Mouse (Mus musculus) limb, embryonic 13.5 days (tissue): ENCODE measurements around the gene Prdm10. TPM values are rescaled to one million over a fixed set of nuclear protein-coding genes. Genes with fewer than 3 reads are reported as not detected.

Experiments
- ATAC-seq: fragments of 200-750 bp; cut with Nextera tagmentation; 2 replicates; pipeline ENCODE4 v1.8.0; 2017; ENCODE audit warnings: low read depth, moderate number of reproducible peaks, moderate TSS enrichment; ENCODE audit not compliant: low FRiP score
- H3K27ac ChIP-seq: fragments of 300-500 bp; sonication (generic); 2 replicates; pipeline ENCODE4 v1.5.1; 2015; ENCODE audit warnings: inconsistent platforms, mild to moderate bottlenecking, moderate library complexity
- H3K27me3 ChIP-seq: fragments of 300-500 bp; sonication (generic); 2 replicates; pipeline ENCODE4 v1.6.1; 2015; ENCODE audit warnings: mild to moderate bottlenecking, inconsistent platforms
- H3K36me3 ChIP-seq: fragments of 300-500 bp; sonication (generic); 2 replicates; pipeline ENCODE4 v1.6.1; 2015; ENCODE audit warnings: inconsistent platforms, mild to moderate bottlenecking, moderate library complexity
- H3K4me1 ChIP-seq: fragments of 300-500 bp; sonication (generic); 2 replicates; pipeline ENCODE4 v1.6.1; 2015; ENCODE audit warnings: inconsistent platforms
- H3K4me2 ChIP-seq: fragments of 300-500 bp; sonication (generic); replicated peaks from 2 replicates; pipeline ENCODE4 v1.6.1; 2015; ENCODE audit warnings: inconsistent platforms, mild to moderate bottlenecking, moderate library complexity
- H3K4me3 ChIP-seq: fragments of 300-500 bp; sonication (generic); 2 replicates; pipeline ENCODE4 v1.5.1; 2015; ENCODE audit warnings: moderate library complexity, mild to moderate bottlenecking, inconsistent platforms
- H3K9ac ChIP-seq: fragments of 300-500 bp; sonication (generic); 2 replicates; pipeline ENCODE4 v1.6.1; 2015; ENCODE audit warnings: mild to moderate bottlenecking, inconsistent platforms
- H3K9me3 ChIP-seq: fragments of 300-500 bp; sonication (generic); 2 replicates; pipeline ENCODE4 v1.6.1; 2016; ENCODE audit warnings: inconsistent platforms
- WGBS: fragments of 180-500 bp; shearing (Covaris S2); methylation state at CpG from one replicate; pipeline ENCODE4 v1.1.7; 2015; 5-methylcytosine and 5-hydroxymethylcytosine counted together
- polyA plus RNA-seq: library from polyadenylated mRNA; unstranded; fragments of >200 nt; fragmentation: Nextera tagmentation; extraction: Ambion mirVana; gene quantifications from 2 replicates; pipeline ENCODE4 v1.2.1, GENCODE M21; 2015

Gene Prdm10
- polyA plus RNA-seq, 1 experiment from 2014 or later = 5.2 TPM

- WGBS = 64% methylated on average over 15 of the region's 15 CpGs
- H3K27me3 ChIP-seq = no peaks in the 10 kb centered on the region
Measured at GRCm38 (mm10) chr9:31346575-31347080, 66.3 kb downstream of the Prdm10 start.

GRCm38 (mm10) chr9:31348458-31348857, 68.1 kb downstream of the Prdm10 start:
- Histone ChIP-seq H3K4me3 (no peak overlapping the region), H3K4me2 (no peak overlapping the region), H3K9me3 (no peaks in the 10 kb centered on the region), H3K27me3 (no peaks in the 10 kb centered on the region), H3K36me3 (peaks cover 21% of the 10 kb centered on the region), H3K27ac (no peak overlapping the region), H3K4me1 (peaks cover 4% of the 10 kb centered on the region; the same call in 1 of the 2 replicates), H3K9ac (no peak overlapping the region)
- ATAC-seq = no peak
- 72% methylated on average over 4 of the region's 4 CpGs for WGBS

More at GRCm38 (mm10) chr9:31346575-31347080, 66.3 kb downstream of the Prdm10 start:
- no peaks in the 10 kb centered on the region for H3K9me3 ChIP-seq
- H3K36me3 ChIP-seq = peaks cover 16% of the 10 kb centered on the region; the same call in 1 of the 2 replicates
- no peak overlapping the region for H3K4me3 ChIP-seq
- no peak overlapping the region for H3K27ac ChIP-seq
- no peak overlapping the region for H3K9ac ChIP-seq
- no peak overlapping the region for H3K4me2 ChIP-seq
- H3K4me1 ChIP-seq = peaks cover 10% of the 10 kb centered on the region; the same call in 1 of the 2 replicates
- no peak for ATAC-seq

- no peak overlapping the region for H3K4me2 ChIP-seq
- no peaks in the 10 kb centered on the region for H3K9me3 ChIP-seq
- H3K4me1 ChIP-seq = peaks cover 4% of the 10 kb centered on the region; the same call in 1 of the 2 replicates
- no peak overlapping the region for H3K4me3 ChIP-seq
- H3K27ac ChIP-seq = no peak overlapping the region
- H3K9ac ChIP-seq = no peak overlapping the region
- ATAC-seq = no peak
- H3K27me3 ChIP-seq = no peaks in the 10 kb centered on the region
- peaks cover 25% of the 10 kb centered on the region for H3K36me3 ChIP-seq
- WGBS = 70% methylated on average over 11 of the region's 11 CpGs
Measured at GRCm38 (mm10) chr9:31348915-31349314, 68.6 kb downstream of the Prdm10 start.

- WGBS = 86% methylated on average over 2 of the region's 2 CpGs
- no peak overlapping the region for H3K27ac ChIP-seq
- no peaks in the 10 kb centered on the region for H3K4me1 ChIP-seq
- H3K9ac ChIP-seq = no peak overlapping the region
- no peak overlapping the region for H3K4me3 ChIP-seq
- peaks cover 47% of the 10 kb centered on the region for H3K36me3 ChIP-seq
- no peaks in the 10 kb centered on the region for H3K9me3 ChIP-seq
- H3K27me3 ChIP-seq = no peaks in the 10 kb centered on the region
- ATAC-seq = no peak
- H3K4me2 ChIP-seq = no peak overlapping the region
Measured at GRCm38 (mm10) chr9:31352716-31353115, 72.4 kb downstream of the Prdm10 start.

DNA sequence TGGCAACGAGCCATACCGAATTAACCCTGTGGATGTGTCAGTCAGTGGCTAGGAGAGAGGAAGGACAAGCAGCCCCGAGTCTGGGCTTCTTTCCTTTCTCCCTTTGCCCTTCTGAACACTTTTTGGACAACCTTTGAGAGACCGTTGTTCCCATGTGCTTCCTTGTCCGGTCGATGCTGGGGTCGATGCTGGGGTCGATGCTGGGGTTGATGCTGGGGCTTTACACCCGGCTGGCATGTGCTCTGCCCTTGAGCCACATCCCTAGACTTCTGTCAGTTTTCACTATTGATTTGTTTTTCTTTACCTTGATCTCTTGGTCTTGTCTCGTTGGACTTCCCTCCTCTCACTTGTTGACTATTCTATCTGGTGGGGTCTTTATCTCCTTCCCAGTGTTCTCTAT, 73.2 kb downstream of the Prdm10 start:
- H3K4me1 ChIP-seq = no peaks in the 10 kb centered on the region
- peaks cover 52% of the 10 kb centered on the region for H3K36me3 ChIP-seq
- no peak overlapping the region for H3K4me2 ChIP-seq
- H3K9me3 ChIP-seq = no peaks in the 10 kb centered on the region
- H3K27ac ChIP-seq = no peak overlapping the region
- no peak overlapping the region for H3K4me3 ChIP-seq
- ATAC-seq = no peak
- H3K27me3 ChIP-seq = no peaks in the 10 kb centered on the region
- 87% methylated on average over 10 of the region's 10 CpGs for WGBS
- no peak overlapping the region for H3K9ac ChIP-seq

DNA sequence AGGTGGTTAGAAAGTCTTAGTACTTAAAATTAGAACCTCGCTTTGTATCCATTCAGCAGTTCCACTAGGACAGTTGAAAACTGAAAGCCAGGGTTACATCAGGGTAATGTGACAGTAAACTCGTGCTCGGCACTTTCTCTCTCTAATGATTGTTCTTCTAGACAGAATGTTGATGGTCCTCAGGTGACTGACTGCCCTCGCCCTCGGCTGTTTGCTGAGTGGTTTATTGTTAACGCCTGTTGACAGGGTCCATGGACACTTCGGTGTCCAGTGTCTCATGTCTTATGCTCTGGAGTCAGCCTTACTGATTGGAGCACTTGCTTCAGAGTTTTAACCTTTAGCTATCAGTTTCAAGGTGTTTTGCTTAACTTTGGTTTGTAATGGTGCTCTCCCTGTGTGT, 73.7 kb downstream of the Prdm10 start:
- no peak for ATAC-seq
- no peaks in the 10 kb centered on the region for H3K4me1 ChIP-seq
- H3K27me3 ChIP-seq = no peaks in the 10 kb centered on the region
- 80% methylated on average over 7 of the region's 7 CpGs for WGBS
- no peak overlapping the region for H3K27ac ChIP-seq
- H3K4me3 ChIP-seq = no peak overlapping the region
- peaks cover 56% of the 10 kb centered on the region for H3K36me3 ChIP-seq
- no peak overlapping the region for H3K9ac ChIP-seq
- H3K9me3 ChIP-seq = no peaks in the 10 kb centered on the region
- no peak overlapping the region for H3K4me2 ChIP-seq

- H3K9ac ChIP-seq = no peak overlapping the region
- no peak overlapping the region for H3K4me2 ChIP-seq
- H3K27me3 ChIP-seq = no peaks in the 10 kb centered on the region
- 88% methylated on average over 9 of the region's 9 CpGs for WGBS
- H3K27ac ChIP-seq = no peak overlapping the region
- no peaks in the 10 kb centered on the region for H3K9me3 ChIP-seq
- no peak for ATAC-seq
- peaks cover 44% of the 10 kb centered on the region for H3K36me3 ChIP-seq
- no peak overlapping the region for H3K4me3 ChIP-seq
- no peaks in the 10 kb centered on the region for H3K4me1 ChIP-seq
Measured at GRCm38 (mm10) chr9:31363698-31364609, 83.6 kb downstream of the Prdm10 start.

GRCm38 (mm10) chr9:31365086-31365485, 84.7 kb downstream of the Prdm10 start:
- ATAC-seq = no peak
- no peak overlapping the region for H3K27ac ChIP-seq
- H3K9ac ChIP-seq = no peak overlapping the region
- no peaks in the 10 kb centered on the region for H3K4me1 ChIP-seq
- no peak overlapping the region for H3K4me2 ChIP-seq
- no peaks in the 10 kb centered on the region for H3K27me3 ChIP-seq
- H3K4me3 ChIP-seq = no peak overlapping the region
- no peaks in the 10 kb centered on the region for H3K9me3 ChIP-seq
- 85% methylated on average over 8 of the region's 8 CpGs for WGBS
- H3K36me3 ChIP-seq = peaks cover 35% of the 10 kb centered on the region

GRCm38 (mm10) chr9:31371740-31372139, 91.4 kb downstream of the Prdm10 start:
- 92% methylated on average over 3 of the region's 3 CpGs for WGBS
- Histone ChIP-seq H3K4me3 (no peak overlapping the region), H3K9me3 (no peaks in the 10 kb centered on the region), H3K36me3 (peaks cover 36% of the 10 kb centered on the region), H3K4me2 (no peak overlapping the region), H3K4me1 (no peaks in the 10 kb centered on the region), H3K27me3 (no peaks in the 10 kb centered on the region), H3K9ac (no peak overlapping the region), H3K27ac (no peak overlapping the region)
- ATAC-seq = no peak

- no peak overlapping the region for H3K9ac ChIP-seq
- no peaks in the 10 kb centered on the region for H3K27me3 ChIP-seq
- no peak for ATAC-seq
- H3K27ac ChIP-seq = no peak overlapping the region
- H3K4me1 ChIP-seq = no peaks in the 10 kb centered on the region
- H3K4me3 ChIP-seq = no peak overlapping the region
- no peaks in the 10 kb centered on the region for H3K9me3 ChIP-seq
- H3K36me3 ChIP-seq = peaks cover 36% of the 10 kb centered on the region
- H3K4me2 ChIP-seq = no peak overlapping the region
Measured at GRCm38 (mm10) chr9:31376661-31377060, 96.3 kb downstream of the Prdm10 start.

DNA sequence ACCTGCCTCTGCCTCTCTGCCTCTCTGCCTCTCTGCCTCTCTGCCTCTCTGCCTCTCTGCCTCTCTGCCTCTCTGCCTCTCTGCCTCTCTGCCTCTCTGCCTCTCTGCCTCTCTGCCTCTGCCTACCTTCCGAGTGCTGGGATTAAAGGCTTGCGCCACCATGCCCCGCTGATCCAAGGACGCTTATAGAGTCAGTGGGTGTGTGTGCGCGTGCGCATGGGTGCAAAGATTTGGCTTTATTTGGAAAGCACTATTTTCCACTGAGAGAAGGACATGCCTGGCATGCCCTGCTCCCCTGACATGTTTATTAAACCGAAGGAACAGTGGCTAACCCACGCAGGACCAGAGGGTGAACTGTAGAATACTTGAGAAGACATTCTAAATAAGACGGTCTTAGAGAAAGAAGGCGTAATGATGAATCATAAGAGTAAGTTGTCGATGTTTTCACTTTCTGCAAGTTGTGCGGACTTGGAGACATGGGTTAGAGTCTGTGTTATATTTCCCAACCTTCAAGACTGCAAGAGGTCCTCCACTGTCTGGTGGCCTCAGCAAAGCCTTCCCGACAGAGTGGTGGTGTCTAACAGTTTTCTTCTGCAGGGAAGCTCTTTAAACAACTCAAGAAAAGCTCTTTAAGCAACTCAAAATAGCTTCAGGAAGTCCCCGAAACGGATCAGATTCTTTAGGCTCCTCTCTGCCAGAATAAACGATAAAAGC, 104.6 kb downstream of the Prdm10 start:
- Histone ChIP-seq H3K36me3 (peaks cover 10% of the 10 kb centered on the region), H3K4me1 (peaks cover 16% of the 10 kb centered on the region), H3K4me2 (peak overlapping the region; percentile 76), H3K4me3 (no peak overlapping the region), H3K27me3 (no peaks in the 10 kb centered on the region), H3K9me3 (no peaks in the 10 kb centered on the region), H3K9ac (no peak overlapping the region), H3K27ac (no peak overlapping the region)
- 87% methylated on average over 17 of the region's 17 CpGs for WGBS
- ATAC-seq = no peak

DNA sequence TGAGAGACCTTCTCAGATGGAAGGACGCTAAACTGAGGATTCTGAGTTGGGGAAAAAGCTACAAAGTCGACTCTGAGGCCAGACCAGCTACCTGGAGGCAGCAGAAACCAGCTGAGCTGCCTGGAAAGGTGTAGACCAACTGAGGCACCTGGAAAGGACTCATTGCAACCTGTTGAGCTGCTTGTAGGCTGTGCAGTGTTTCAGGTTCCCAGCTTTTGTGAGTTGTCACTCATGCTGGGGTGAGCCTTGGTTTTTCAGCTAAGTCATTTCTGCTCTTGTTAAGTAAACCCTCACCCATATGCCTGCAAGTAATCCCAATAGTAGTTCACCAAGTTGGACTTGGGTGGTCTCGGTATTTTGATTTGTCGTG, 105.1 kb downstream of the Prdm10 start:
- H3K27me3 ChIP-seq = no peaks in the 10 kb centered on the region
- WGBS = 29% methylated on average over 4 of the region's 4 CpGs
- peaks cover 16% of the 10 kb centered on the region for H3K36me3 ChIP-seq
- ATAC-seq = peak; percentile 46; the same call in 1 of the 2 replicates
- H3K27ac ChIP-seq = no peak overlapping the region
- H3K4me2 ChIP-seq = peak overlapping the region; percentile 76
- H3K9me3 ChIP-seq = no peaks in the 10 kb centered on the region
- peak overlapping the region; percentile 83 for H3K4me3 ChIP-seq
- peak overlapping the region; percentile 83 for H3K9ac ChIP-seq
- H3K4me1 ChIP-seq = peaks cover 16% of the 10 kb centered on the region
